In genomic region chr1:75317241-75318201, GRCm38 (mm10) we compare ENCODE assay signal across 8 mouse cellular contexts. TPM values are rescaled to one million over a fixed set of nuclear protein-coding genes. Genes with fewer than 3 reads are reported as not detected.
DNase-seq lines count a peak whose midpoint lies in the region; ATAC-seq lines count a peak whose summit lies in the region.

TSS of gene Dnpep (minus strand) at chr1:75317990.

- peak; percentile 99 for ATAC-seq in hindbrain, embryonic 14.5 days (ENCODE audit: low FRiP score)

- peaks cover 15% of the 10 kb centered on the region for H3K4me1 ChIP-seq in hindbrain, embryonic 14.5 days (replicated peaks; ENCODE audit: control insufficient read depth, insufficient read depth, low read length)

- peak within 1 kb of the TSS; percentile 71 for H3K9ac ChIP-seq in hindbrain, embryonic 14.5 days

- H3K4me2 ChIP-seq in hindbrain, embryonic 14.5 days (replicated peaks): peak within 1 kb of the TSS; percentile 82

- peak within 1 kb of the TSS; percentile 58 for H3K4me3 ChIP-seq in hindbrain, embryonic 14.5 days (replicated peaks; ENCODE audit: low read length)

- H3K27me3 ChIP-seq in hindbrain, embryonic 14.5 days (ENCODE audit: control insufficient read depth, insufficient read depth, low read length): no peaks in the 10 kb centered on the region

- peak within 1 kb of the TSS; percentile 82 for H3K27ac ChIP-seq in hindbrain, embryonic 14.5 days

- no peaks in the 10 kb centered on the region for H3K9me3 ChIP-seq in hindbrain, embryonic 14.5 days (ENCODE audit: control insufficient read depth, low read length)

- under 1% methylated on average over 85 of the region's 92 CpGs for WGBS in hindbrain, embryonic 14.5 days

- H3K36me3 ChIP-seq in hindbrain, embryonic 14.5 days (replicated peaks; ENCODE audit: control insufficient read depth, insufficient read depth): peaks cover 32% of the 10 kb centered on the region

- DNase-seq in R1 (ENCODE audit: low read depth, low spot score): peak; percentile 100
- DNase-seq in cerebellum, postnatal 25 days: peak; percentile 100
- DNase-seq in frontal cortex, postnatal 25 days (ENCODE audit: low spot score in 2 of 2): peak; percentile 99 to 100
- peak; percentile 99 for DNase-seq in hindbrain, embryonic 14.5 days (ENCODE audit: low spot score)
- peak; percentile 100 for DNase-seq in layer of hippocampus, postnatal 36 days
- DNase-seq in lung, postnatal 36 days: peak; percentile 100
- DNase-seq in retina, postnatal 1 day: peak; percentile 100
- peak; percentile 99 to 100 for DNase-seq in urinary bladder, adult 18-20 months (ENCODE audit: low spot score in 2 of 2)

RNA-seq across cellular contexts. Expression of gene Dnpep, which starts in this region (rescaled TPM):
- polyA plus RNA-seq in hindbrain, embryonic 14.5 days (2014; fragmentation: Nextera tagmentation; extraction: Ambion mirVana): 132 and 141 TPM in 2 replicates
- 10 to 100 TPM; 39.4 to 46.7 TPM for total RNA-seq in layer of hippocampus, postnatal 36 days (2021)

Comparison
In these comparisons a context has a peak if more than half of its experiments do, and no peak if none do; other contexts are left out.
1. Peak in every context shown above with its lines: DNase-seq, ATAC-seq, H3K4me3 ChIP-seq and H3K27ac ChIP-seq.